Mouse (Mus musculus) kidney, embryonic 16.5 days (tissue): Measurements from ENCODE around the gene 2210017I01Rik. TPM values are rescaled to one million over a fixed set of nuclear protein-coding genes. Genes with fewer than 3 reads are reported as not detected.

Source experiments
- ATAC-seq: fragments of 200-750 bp; cut with Nextera tagmentation; 2 replicates; pipeline ENCODE4 v1.8.0; 2017; ENCODE audit warnings: moderate TSS enrichment; ENCODE audit not compliant: low FRiP score, low TSS enrichment
- H3K27ac ChIP-seq: fragments of 300-500 bp; sonication (generic); 2 replicates; pipeline ENCODE4 v1.5.1; 2014; ENCODE audit warnings: low read length
- H3K27me3 ChIP-seq: fragments of 300-500 bp; sonication (generic); 2 replicates; pipeline ENCODE4 v1.6.1; 2014; ENCODE audit warnings: low read length, control low read depth, mixed read lengths; ENCODE audit not compliant: insufficient read depth
- H3K36me3 ChIP-seq: fragments of 300-500 bp; sonication (generic); 2 replicates; pipeline ENCODE4 v1.6.1; 2014; ENCODE audit warnings: low read length, control low read depth, mixed read lengths; ENCODE audit not compliant: insufficient read depth
- H3K4me1 ChIP-seq: fragments of 300-500 bp; sonication (generic); 2 replicates; pipeline ENCODE4 v1.6.1; 2014; ENCODE audit warnings: low read length, control low read depth, mixed read lengths; ENCODE audit not compliant: insufficient read depth
- H3K4me2 ChIP-seq: fragments of 300-500 bp; sonication (generic); replicated peaks from 2 replicates; pipeline ENCODE4 v1.6.1; 2014; ENCODE audit warnings: low read depth, low read length
- H3K4me3 ChIP-seq: fragments of 300-500 bp; sonication (generic); 2 replicates; pipeline ENCODE4 v1.5.1; 2014; ENCODE audit warnings: mild to moderate bottlenecking, low read length
- H3K9ac ChIP-seq: fragments of 300-500 bp; sonication (generic); replicated peaks from 2 replicates; pipeline ENCODE4 v1.6.1; 2014; ENCODE audit warnings: low read length
- H3K9me3 ChIP-seq: fragments of 300-500 bp; sonication (generic); 2 replicates; pipeline ENCODE4 v1.6.1; 2016; ENCODE audit warnings: low read length, control low read depth
- WGBS: fragments of 180-500 bp; shearing (Covaris S2); extraction: QIAGEN DNeasy Blood & Tissue Kit; methylation state at CpG from one replicate; pipeline ENCODE4 v1.1.7; 2014; 5-methylcytosine and 5-hydroxymethylcytosine counted together
- polyA plus RNA-seq: library from polyadenylated mRNA; unstranded; fragments of >200 nt; fragmentation: Nextera tagmentation; extraction: Ambion mirVana; gene quantifications from 2 replicates; pipeline ENCODE4 v1.2.1, GENCODE M21; 2015

2210017I01Rik gene
- not detected in 2 replicates for polyA plus RNA-seq

GRCm38 (mm10) chr3:92607392-92607791 lies at the start of gene 2210017I01Rik:
2210017I01Rik (minus strand) TSS chr3:92607492.
- ATAC-seq: no peak
- no peaks in the 10 kb centered on the region for H3K4me1 ChIP-seq
- H3K4me3 ChIP-seq: no peak within 1 kb of the TSS
- no peak within 1 kb of the TSS for H3K9ac ChIP-seq
- no peaks in the 10 kb centered on the region for H3K36me3 ChIP-seq
- H3K27me3 ChIP-seq: no peaks in the 10 kb centered on the region
- peaks cover 6% of the 10 kb centered on the region; the same call in 1 of the 2 replicates for H3K9me3 ChIP-seq
- no peak within 1 kb of the TSS for H3K27ac ChIP-seq
- no peak within 1 kb of the TSS for H3K4me2 ChIP-seq

- Histone ChIP-seq H3K9me3 (no peaks in the 10 kb centered on the region), H3K36me3 (no peaks in the 10 kb centered on the region)
- no peak for ATAC-seq
Observed at GRCm38 (mm10) chr3:92656826-92657225, 49.5 kb upstream of the 2210017I01Rik start, which contains the start of gene Lce1b. Lce1b (minus strand) TSS chr3:92656926.

GRCm38 (mm10) chr3:92648207-92648606 lies 40.9 kb upstream of the 2210017I01Rik start, which contains the start of gene Lce1a1:
Lce1a1 (minus strand) TSS chr3:92648307.
- no peak within 1 kb of the TSS for H3K27ac ChIP-seq
- 89% methylated on average over 1 of the region's 1 CpGs for WGBS
- no peak for ATAC-seq

More at GRCm38 (mm10) chr3:92656826-92657225, 49.5 kb upstream of the 2210017I01Rik start, which contains the start of gene Lce1b:
- Histone ChIP-seq H3K27me3 (no peaks in the 10 kb centered on the region), H3K27ac (no peak within 1 kb of the TSS), H3K4me2 (no peak within 1 kb of the TSS), H3K4me1 (no peaks in the 10 kb centered on the region), H3K4me3 (no peak within 1 kb of the TSS), H3K9ac (no peak within 1 kb of the TSS)

GRCm38 (mm10) chr3:92639854-92640253 lies 32.6 kb upstream of the 2210017I01Rik start:
- Histone ChIP-seq H3K4me2 (no peak overlapping the region), H3K27ac (no peak overlapping the region), H3K4me1 (no peaks in the 10 kb centered on the region), H3K9me3 (no peaks in the 10 kb centered on the region), H3K36me3 (no peaks in the 10 kb centered on the region), H3K4me3 (no peak overlapping the region), H3K9ac (no peak overlapping the region), H3K27me3 (no peaks in the 10 kb centered on the region)
- WGBS: 91% methylated on average over 15 of the region's 15 CpGs
- ATAC-seq: no peak

More at GRCm38 (mm10) chr3:92648207-92648606, 40.9 kb upstream of the 2210017I01Rik start, which contains the start of gene Lce1a1:
- H3K4me3 ChIP-seq: no peak within 1 kb of the TSS
- H3K27me3 ChIP-seq: no peaks in the 10 kb centered on the region
- H3K9ac ChIP-seq: no peak within 1 kb of the TSS
- H3K4me2 ChIP-seq: no peak within 1 kb of the TSS
- H3K9me3 ChIP-seq: no peaks in the 10 kb centered on the region
- H3K4me1 ChIP-seq: no peaks in the 10 kb centered on the region
- no peaks in the 10 kb centered on the region for H3K36me3 ChIP-seq

- 72% methylated on average over 3 of the region's 3 CpGs for WGBS
- Histone ChIP-seq H3K4me3 (no peak overlapping the region), H3K9ac (no peak overlapping the region), H3K27me3 (no peaks in the 10 kb centered on the region), H3K4me1 (no peaks in the 10 kb centered on the region), H3K27ac (no peak overlapping the region), H3K4me2 (no peak overlapping the region), H3K9me3 (no peaks in the 10 kb centered on the region), H3K36me3 (no peaks in the 10 kb centered on the region)
- no peak; the same call in 1 of the 2 replicates for ATAC-seq
Observed at GRCm38 (mm10) chr3:92638653-92638991, 31.3 kb upstream of the 2210017I01Rik start.

- Histone ChIP-seq H3K9me3 (no peaks in the 10 kb centered on the region), H3K4me2 (no peak overlapping the region), H3K27ac (no peak overlapping the region), H3K27me3 (no peaks in the 10 kb centered on the region), H3K9ac (no peak overlapping the region), H3K4me1 (no peaks in the 10 kb centered on the region), H3K36me3 (no peaks in the 10 kb centered on the region), H3K4me3 (no peak overlapping the region)
- ATAC-seq: peak; percentile 85
- WGBS: 31% methylated on average over 1 of the region's 1 CpGs
Observed at GRCm38 (mm10) chr3:92637745-92638652, 30.7 kb upstream of the 2210017I01Rik start.

GRCm38 (mm10) chr3:92621560-92621959 lies 14.3 kb upstream of the 2210017I01Rik start, which contains the start of gene Lce6a:
Lce6a (minus strand) TSS chr3:92621660.
- Histone ChIP-seq H3K27ac (no peak within 1 kb of the TSS), H3K9me3 (no peaks in the 10 kb centered on the region), H3K4me2 (no peak within 1 kb of the TSS), H3K4me1 (no peaks in the 10 kb centered on the region), H3K4me3 (no peak within 1 kb of the TSS), H3K9ac (no peak within 1 kb of the TSS), H3K36me3 (no peaks in the 10 kb centered on the region), H3K27me3 (no peaks in the 10 kb centered on the region)
- 77% methylated on average over 2 of the region's 2 CpGs for WGBS
- no peak for ATAC-seq

GRCm38 (mm10) chr3:92609804-92610203 lies 2.5 kb upstream of the 2210017I01Rik start:
- ATAC-seq: no peak
- Histone ChIP-seq H3K4me2 (no peak overlapping the region), H3K9ac (no peak overlapping the region), H3K4me1 (no peaks in the 10 kb centered on the region), H3K4me3 (no peak overlapping the region), H3K27me3 (no peaks in the 10 kb centered on the region), H3K36me3 (no peaks in the 10 kb centered on the region), H3K9me3 (peaks cover under 1% of the 10 kb centered on the region; the same call in 1 of the 2 replicates), H3K27ac (no peak overlapping the region)
- WGBS: 61% methylated on average over 1 of the region's 1 CpGs

GRCm38 (mm10) chr3:92602169-92602568 lies 5.1 kb downstream of the 2210017I01Rik start:
- H3K9me3 ChIP-seq: peaks cover 8% of the 10 kb centered on the region; the same call in 1 of the 2 replicates
- no peak overlapping the region for H3K4me3 ChIP-seq
- no peaks in the 10 kb centered on the region for H3K4me1 ChIP-seq
- no peaks in the 10 kb centered on the region for H3K36me3 ChIP-seq
- H3K27me3 ChIP-seq: no peaks in the 10 kb centered on the region
- no peak for ATAC-seq
- WGBS: 54% methylated on average over 1 of the region's 1 CpGs
- H3K9ac ChIP-seq: no peak overlapping the region
- H3K4me2 ChIP-seq: no peak overlapping the region
- H3K27ac ChIP-seq: no peak overlapping the region

GRCm38 (mm10) chr3:92600456-92600855 lies 6.8 kb downstream of the 2210017I01Rik start:
- ATAC-seq: no peak
- no peak overlapping the region for H3K4me3 ChIP-seq

More at GRCm38 (mm10) chr3:92600456-92600855, 6.8 kb downstream of the 2210017I01Rik start:
- Histone ChIP-seq H3K27ac (no peak overlapping the region), H3K9me3 (peaks cover 8% of the 10 kb centered on the region; the same call in 1 of the 2 replicates), H3K4me1 (no peaks in the 10 kb centered on the region), H3K27me3 (no peaks in the 10 kb centered on the region), H3K36me3 (no peaks in the 10 kb centered on the region), H3K4me2 (no peak overlapping the region), H3K9ac (no peak overlapping the region)
- 17% methylated on average over 1 of the region's 1 CpGs for WGBS
